Mouse (Mus musculus) urinary bladder, adult 2 months (tissue): ENCODE data around the gene Gm36176. TPM values are rescaled to one million over a fixed set of nuclear protein-coding genes. Genes with fewer than 3 reads are reported as not detected.

Experiments
- DNase-seq: peaks from one replicate; pipeline ENCODE4 v3.0.0; 2022; ENCODE audit warnings: low spot score
- polyA plus RNA-seq: library from polyadenylated mRNA; depleted of rRNA; stranded (reverse); fragments of >200 nt; gene quantifications from 2 replicates; pipeline ENCODE4 v1.2.3, GENCODE M21; 2012; rRNA removed

Gene Gm36176
- polyA plus RNA-seq, 1 experiment = not detected

DNA sequence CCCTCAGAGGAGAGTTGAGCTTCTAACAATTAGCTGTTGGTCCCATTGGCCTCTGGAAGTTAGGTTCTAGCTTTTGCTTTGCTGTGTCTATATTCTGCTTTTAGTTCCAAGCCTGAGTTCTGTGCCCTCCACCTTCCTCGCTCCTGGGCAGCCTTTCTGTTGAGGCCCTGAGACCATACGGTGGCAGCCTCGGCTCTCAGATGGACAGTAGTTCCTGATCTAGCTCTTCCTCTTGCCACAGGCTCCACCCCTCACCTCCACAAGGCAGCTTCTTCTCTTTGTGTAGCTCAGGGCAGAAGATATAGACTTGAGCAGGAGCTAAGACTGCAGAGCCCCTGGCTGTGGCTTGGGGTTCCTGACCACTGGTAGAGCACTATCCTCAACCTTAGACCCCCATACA, 33.7 kb downstream of the Gm36176 start:
- no peak for DNase-seq

DNA sequence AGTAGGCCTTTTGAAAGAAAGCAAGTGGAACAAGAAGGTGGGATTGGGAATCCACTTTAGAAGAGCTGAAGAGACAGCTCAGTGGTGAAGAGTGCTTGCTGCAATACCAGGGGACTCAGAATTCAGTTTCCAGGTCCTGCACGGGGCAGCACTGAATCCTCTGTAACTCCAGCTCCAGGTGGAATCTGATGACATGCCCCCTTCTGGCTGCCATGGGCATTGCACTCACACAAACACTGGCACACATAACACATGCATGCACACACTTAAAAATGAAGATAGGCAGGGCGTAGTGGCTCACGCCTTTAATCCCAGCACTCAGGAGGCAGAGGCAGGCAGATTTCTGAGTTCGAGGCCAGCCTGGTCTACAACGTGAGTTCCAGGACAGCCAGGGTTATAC, 36.0 kb downstream of the Gm36176 start:
- no peak for DNase-seq

DNA sequence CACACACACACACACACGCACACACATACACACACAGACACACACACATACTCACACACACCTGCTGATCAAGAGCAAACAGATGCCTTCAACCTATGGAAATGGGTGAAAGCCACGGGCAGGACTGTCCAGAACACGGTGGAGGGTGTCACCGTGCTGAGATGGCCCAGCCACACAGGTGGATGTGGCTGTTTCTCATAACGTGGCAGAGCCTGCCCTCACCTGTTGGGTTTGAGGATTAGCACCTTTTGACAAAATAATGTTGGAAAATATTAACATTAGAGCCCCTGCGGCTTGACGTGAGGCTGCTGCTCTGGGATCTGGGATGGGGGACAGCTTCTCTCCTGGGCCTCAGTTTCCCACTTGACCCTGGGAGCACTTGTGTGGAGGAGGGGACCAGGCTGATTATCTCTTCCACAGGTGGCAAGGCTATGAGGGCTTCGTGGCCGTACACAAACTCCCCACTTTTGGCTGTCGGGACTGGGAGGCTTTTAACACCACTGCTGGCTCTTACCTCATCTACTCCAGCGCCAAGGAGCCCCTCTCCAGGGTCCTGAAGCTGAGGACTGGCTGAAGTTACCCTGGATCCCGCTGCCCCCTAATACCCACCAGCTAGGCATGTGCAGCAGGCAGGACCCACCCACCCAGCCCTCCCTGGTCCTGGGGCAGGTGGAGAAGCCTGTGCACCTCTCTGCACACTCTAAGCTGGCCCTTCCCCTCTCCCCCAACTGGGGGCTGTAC, 39.6 kb downstream of the Gm36176 start:
- DNase-seq = no peak

DNA sequence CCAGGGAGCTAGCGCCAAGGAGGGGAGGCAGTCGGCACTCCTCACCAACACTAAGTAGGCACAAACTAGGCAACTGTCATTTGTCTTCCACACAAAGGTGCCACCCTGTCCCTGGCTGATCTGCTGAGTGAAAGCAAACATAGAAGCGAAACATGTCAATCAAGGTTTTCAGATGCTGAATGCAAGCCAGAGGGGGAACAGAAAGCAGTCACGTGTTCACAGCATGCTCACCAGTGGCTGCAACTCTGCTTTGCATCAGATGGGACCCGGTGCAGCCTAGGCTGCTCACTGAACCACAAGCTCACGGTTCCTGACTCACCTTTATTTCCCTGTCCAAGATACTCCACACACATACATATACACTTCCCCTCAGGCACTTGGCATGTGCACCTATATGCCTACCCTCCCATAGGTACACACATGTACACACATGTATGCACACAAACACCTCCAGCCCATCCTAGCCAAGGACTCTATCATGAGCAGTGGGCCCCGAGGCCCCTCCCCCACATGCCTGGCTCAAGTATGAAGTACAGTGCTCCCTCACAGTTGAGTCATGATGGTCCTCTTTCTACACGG, 44.5 kb downstream of the Gm36176 start:
- DNase-seq = no peak

DNA sequence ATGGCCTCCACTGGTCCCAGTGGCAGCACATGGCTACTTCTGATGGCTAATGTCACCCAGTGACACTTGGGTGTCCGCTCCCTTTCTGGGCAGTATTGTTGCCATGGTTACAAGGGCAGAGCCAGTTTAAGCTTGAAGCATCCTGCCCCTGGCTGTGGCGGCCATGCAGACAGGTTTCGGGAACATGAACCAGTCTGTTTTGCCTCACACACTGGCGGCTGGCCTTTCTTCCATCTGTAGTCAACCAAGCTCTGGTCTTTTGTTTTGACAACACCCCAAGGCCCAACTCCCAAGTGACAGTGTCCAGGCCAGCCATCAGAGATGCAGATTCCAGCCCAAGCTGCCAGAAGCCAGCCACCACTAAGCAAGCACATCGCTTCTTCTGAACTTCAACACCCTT, 49.0 kb downstream of the Gm36176 start:
- no peak for DNase-seq

Other genes starting within 250 kb of the Gm36176 start
- 294 and 318 TPM in 2 replicates for gene Sumo3, start 240.7 kb upstream of the Gm36176 start, polyA plus RNA-seq
- gene Gm49325, start 240.6 kb upstream of the Gm36176 start, polyA plus RNA-seq = 0.89 and 23.6 TPM in 2 replicates
- 42.8 and 47.7 TPM in 2 replicates for gene Ube2g2, start 224.5 kb upstream of the Gm36176 start, polyA plus RNA-seq
- gene Tspear, start 160.2 kb upstream of the Gm36176 start, polyA plus RNA-seq = 1.3 and 1.6 TPM in 2 replicates
- not detected in 2 replicates for gene Gm19402, start 156.0 kb upstream of the Gm36176 start, polyA plus RNA-seq
- gene Gm9508, start 149.6 kb upstream of the Gm36176 start, polyA plus RNA-seq = not detected in 2 replicates
- not detected in 2 replicates for gene Gm10272, start 140.2 kb upstream of the Gm36176 start, polyA plus RNA-seq
- gene Gm10024, start 135.3 kb upstream of the Gm36176 start, polyA plus RNA-seq = 0.16 TPM in 1 of 2 replicates, not detected in the other
- not detected in 2 replicates for gene Gm10142, start 131.0 kb upstream of the Gm36176 start, polyA plus RNA-seq
- gene Krtap12-1, start 126.2 kb upstream of the Gm36176 start, polyA plus RNA-seq = not detected in 2 replicates
- gene Gm10100, start 120.3 kb upstream of the Gm36176 start, polyA plus RNA-seq = not detected in 2 replicates
- gene Gm18596, start 104.2 kb upstream of the Gm36176 start, polyA plus RNA-seq = not detected in 2 replicates
- not detected in 2 replicates for gene Gm9736, start 95.4 kb upstream of the Gm36176 start, polyA plus RNA-seq
- gene Gm3233, start 87.1 kb upstream of the Gm36176 start, polyA plus RNA-seq = not detected in 2 replicates
- gene Gm3238, start 75.5 kb upstream of the Gm36176 start, polyA plus RNA-seq = not detected in 2 replicates
- gene Gm7138, start 69.9 kb upstream of the Gm36176 start, polyA plus RNA-seq = not detected in 2 replicates
- not detected in 2 replicates for gene Gm3250, start 64.3 kb upstream of the Gm36176 start, polyA plus RNA-seq
- gene Gm7137, start 58.6 kb upstream of the Gm36176 start, polyA plus RNA-seq = not detected in 2 replicates
- not detected in 2 replicates for gene Gm9639, start 51.7 kb upstream of the Gm36176 start, polyA plus RNA-seq
- not detected in 2 replicates for gene Gm19668, start 47.7 kb upstream of the Gm36176 start, polyA plus RNA-seq
- not detected in 2 replicates for gene Gm9507, start 35.0 kb upstream of the Gm36176 start, polyA plus RNA-seq
- gene Gm2696, start 32.1 kb upstream of the Gm36176 start, polyA plus RNA-seq = 0.12 TPM in 1 of 2 replicates, not detected in the other
- not detected in 2 replicates for gene Krtap10-4, start 19.7 kb upstream of the Gm36176 start, polyA plus RNA-seq
- gene Krtap10-10, start 10.9 kb upstream of the Gm36176 start, polyA plus RNA-seq = not detected in 2 replicates
- not detected in 2 replicates for gene Gm10318, start 6.1 kb downstream of the Gm36176 start, polyA plus RNA-seq
- gene Gm3285, start 15.2 kb downstream of the Gm36176 start, polyA plus RNA-seq = not detected in 2 replicates
- 2.9 and 4.0 TPM in 2 replicates for gene Lrrc3, start 55.7 kb downstream of the Gm36176 start, polyA plus RNA-seq
- 0.90 and 1.5 TPM in 2 replicates for gene Trpm2, start 123.8 kb downstream of the Gm36176 start, polyA plus RNA-seq
- 26.9 and 27.3 TPM in 2 replicates for gene 1810043G02Rik, start 131.7 kb downstream of the Gm36176 start, polyA plus RNA-seq
- gene Pfkl, start 163.3 kb downstream of the Gm36176 start, polyA plus RNA-seq = 53.7 and 55.3 TPM in 2 replicates
- gene Dnmt3l, start 195.1 kb downstream of the Gm36176 start, polyA plus RNA-seq = 43.8 and 60.7 TPM in 2 replicates
- gene Aire, start 196.8 kb downstream of the Gm36176 start, polyA plus RNA-seq = 1.0 and 1.7 TPM in 2 replicates
- 42.6 and 42.8 TPM in 2 replicates for gene Icosl, start 222.5 kb downstream of the Gm36176 start, polyA plus RNA-seq